Mouse (Mus musculus) forelimb bud, embryonic 11.5 days (tissue): ENCODE measurements around the gene Gm9970.
"Not testable (repeated sequence)": the region's sequence is repeated elsewhere in the genome, so short reads cannot be mapped to it uniquely, and the experiment has no call there.

Experiments used
- DNase-seq: peaks from one replicate; pipeline ENCODE4 v3.0.0-alpha.2; 2012; ENCODE audit warnings: low read depth, low spot score

Gm9970 gene

GRCm38 (mm10) chr5:31222696-31223095, 18.3 kb downstream of the Gm9970 start:
- no peak for DNase-seq

- peak; percentile 66 for DNase-seq
Observed at GRCm38 (mm10) chr5:31221304-31221945, 19.6 kb downstream of the Gm9970 start.

GRCm38 (mm10) chr5:31220448-31221303, 20.4 kb downstream of the Gm9970 start, which contains the start of gene Ppm1g:
Gene Ppm1g, minus strand, starts transcription at chr5:31220687.
- peak; percentile 95 for DNase-seq

GRCm38 (mm10) chr5:31219911-31220447, 21.1 kb downstream of the Gm9970 start:
- peak; percentile 48 for DNase-seq

DNA sequence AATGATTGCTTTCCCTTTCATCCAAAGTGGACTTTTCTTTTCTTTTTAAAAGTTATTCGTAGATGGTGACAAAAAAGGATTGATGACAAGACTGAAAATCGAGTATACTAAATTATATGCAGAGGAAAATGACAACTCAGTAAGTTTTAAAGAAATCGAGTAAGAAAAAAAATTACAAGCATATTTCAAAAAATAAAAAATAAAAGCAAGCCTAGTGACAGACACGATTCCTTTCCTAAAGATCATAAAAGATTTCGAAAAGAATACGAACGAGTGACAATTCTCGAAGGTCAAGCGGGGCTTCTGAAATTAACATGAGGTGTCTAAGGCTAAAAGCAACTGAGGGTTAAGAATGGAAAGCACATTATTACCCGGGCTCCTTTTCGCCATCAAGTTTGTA, 21.6 kb downstream of the Gm9970 start:
- no peak for DNase-seq

- peak; percentile 43 for DNase-seq
Observed at GRCm38 (mm10) chr5:31219070-31219469, 22.0 kb downstream of the Gm9970 start.

GRCm38 (mm10) chr5:31218294-31218693, 22.7 kb downstream of the Gm9970 start:
- DNase-seq: no peak

DNA sequence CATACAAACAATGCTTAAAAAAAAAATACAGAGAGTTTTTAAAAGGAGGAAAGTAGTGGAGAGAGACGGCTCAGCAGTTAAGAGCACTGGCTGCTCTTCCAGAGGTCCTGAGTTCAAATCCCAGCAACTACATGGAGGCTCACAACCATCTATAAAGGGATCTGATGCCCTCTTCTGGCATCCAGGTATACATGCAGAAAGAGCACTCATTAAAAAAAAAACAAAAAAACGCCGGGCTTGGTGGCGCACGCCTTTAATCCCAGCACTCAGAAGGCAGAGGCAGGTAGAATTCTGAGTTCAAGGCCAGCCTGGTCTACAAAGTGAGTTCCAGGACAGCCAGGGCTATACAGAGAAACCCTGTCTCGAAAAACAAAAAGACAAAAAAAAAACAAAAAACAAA, 24.5 kb downstream of the Gm9970 start:
- DNase-seq: not testable (repeated sequence)

- no peak for DNase-seq
Observed at GRCm38 (mm10) chr5:31204421-31204820, 36.6 kb downstream of the Gm9970 start.

- no peak for DNase-seq
Observed at GRCm38 (mm10) chr5:31203866-31204265, 37.2 kb downstream of the Gm9970 start.

- no peak for DNase-seq
Observed at GRCm38 (mm10) chr5:31202933-31203332, 38.1 kb downstream of the Gm9970 start.

- peak; percentile 99 for DNase-seq
Observed at GRCm38 (mm10) chr5:31201742-31202590, 39.1 kb downstream of the Gm9970 start, which contains the start of gene Zfp513. Gene Zfp513, minus strand, starts transcription at chr5:31202303.

DNA sequence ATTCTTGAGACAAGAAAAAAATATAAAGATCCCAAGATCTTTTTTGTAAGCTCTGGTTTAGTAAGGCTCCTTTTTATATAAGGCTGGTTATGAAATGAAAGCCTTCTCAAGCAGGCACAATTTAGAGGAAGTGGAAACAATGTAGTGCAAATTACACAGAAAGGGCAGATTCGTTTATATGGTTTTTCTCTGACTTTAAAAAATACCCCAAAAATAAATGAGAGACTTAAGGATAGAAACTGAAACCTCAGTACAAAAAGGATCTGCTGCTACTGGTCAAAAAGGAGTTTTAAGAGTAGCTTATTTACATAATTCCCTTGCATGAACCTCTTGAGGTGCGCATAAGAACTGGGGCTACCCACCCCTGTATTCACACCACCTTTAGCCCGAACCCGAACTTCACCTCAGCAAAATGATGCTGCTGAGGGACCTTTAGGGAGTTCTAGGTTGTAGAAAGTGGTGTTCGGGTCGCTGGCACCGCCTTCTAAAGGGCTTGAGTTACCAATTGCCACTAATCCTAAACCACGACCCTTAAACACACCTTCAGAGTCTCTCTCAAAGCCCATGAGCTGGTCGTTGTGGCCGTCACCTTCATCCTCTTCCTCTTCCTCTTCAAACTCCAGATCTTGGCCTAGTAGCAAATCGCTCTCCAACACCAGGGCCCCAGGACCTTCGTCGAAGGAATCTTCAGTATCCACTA, 39.8 kb downstream of the Gm9970 start:
- DNase-seq: peak; percentile 12

DNA sequence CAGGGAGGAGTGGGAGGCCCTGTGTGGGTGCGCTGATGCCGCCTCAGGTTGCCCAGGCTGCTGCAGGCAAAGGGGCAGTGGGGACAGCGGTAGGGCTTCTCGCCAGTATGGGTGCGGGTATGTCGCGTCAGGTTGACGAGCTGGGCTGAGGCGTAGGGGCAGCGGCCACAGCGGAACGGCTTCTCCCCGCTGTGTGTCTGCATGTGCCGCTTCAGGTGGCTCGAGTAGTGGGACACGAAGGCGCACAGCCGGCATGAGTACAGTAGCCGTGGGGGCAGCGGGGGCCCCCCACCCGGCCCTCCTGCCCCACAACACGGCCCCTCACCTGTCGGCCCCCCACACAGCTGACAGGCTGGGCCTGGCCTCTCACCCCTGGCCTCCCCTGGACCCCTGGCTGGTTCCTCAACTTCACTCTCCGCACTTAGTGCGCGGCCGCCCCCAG, 40.7 kb downstream of the Gm9970 start:
- DNase-seq: no peak

GRCm38 (mm10) chr5:31199893-31200292, 41.1 kb downstream of the Gm9970 start:
- DNase-seq: no peak

DNA sequence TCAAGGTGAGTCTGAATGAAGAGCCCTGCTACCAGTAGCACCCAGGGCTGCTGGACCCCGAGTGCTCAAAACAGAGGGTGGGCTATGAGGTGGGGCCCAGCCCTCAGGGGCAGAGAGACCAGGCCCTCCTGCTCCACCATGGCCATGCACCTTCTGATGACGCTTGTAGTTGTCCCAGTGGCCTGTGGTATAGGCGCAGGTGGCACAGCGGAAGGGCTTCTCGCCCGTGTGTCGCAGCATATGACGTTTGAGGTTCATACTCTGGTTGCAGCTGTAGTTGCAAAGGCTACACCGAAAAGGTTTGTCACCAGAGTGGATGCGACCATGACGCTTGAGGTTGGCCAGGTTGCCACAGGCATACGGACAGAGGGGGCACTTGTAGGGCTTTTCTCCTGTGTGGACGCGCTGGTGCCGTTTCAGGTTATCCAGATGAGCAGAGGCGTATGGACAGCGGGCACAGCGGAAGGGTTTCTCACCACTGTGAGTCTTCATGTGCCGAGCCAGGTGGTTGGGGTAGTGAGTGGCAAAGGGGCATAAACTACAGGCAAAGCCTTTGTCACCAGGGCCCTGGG, 41.6 kb downstream of the Gm9970 start:
- DNase-seq: no peak

GRCm38 (mm10) chr5:31198616-31199320, 42.3 kb downstream of the Gm9970 start:
- no peak for DNase-seq

GRCm38 (mm10) chr5:31198170-31198569, 42.9 kb downstream of the Gm9970 start:
- DNase-seq: no peak

- DNase-seq: no peak
Observed at GRCm38 (mm10) chr5:31197072-31197471, 44.0 kb downstream of the Gm9970 start.

DNA sequence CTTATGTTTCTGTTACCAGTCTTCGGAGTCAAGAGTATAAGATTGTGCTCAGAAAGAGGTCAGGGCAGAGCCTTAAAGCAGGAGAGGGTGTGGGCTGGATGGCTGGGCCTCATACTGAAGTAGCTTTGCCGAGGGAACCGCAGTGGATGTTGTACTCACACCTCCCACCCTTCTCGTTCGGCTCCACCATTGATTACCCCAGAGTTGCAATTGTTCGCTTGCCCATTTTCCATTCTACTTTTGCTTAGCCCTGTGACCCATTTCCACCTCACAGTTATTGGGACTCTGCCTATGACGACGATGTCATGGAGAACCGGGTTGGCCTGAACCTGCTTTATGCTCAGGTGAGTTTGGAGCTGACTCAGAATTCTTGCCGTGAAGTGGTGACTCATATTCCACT, 44.8 kb downstream of the Gm9970 start:
- no peak for DNase-seq
